ENCODE assay signal across 8 mouse cellular contexts in the genomic region with DNA sequence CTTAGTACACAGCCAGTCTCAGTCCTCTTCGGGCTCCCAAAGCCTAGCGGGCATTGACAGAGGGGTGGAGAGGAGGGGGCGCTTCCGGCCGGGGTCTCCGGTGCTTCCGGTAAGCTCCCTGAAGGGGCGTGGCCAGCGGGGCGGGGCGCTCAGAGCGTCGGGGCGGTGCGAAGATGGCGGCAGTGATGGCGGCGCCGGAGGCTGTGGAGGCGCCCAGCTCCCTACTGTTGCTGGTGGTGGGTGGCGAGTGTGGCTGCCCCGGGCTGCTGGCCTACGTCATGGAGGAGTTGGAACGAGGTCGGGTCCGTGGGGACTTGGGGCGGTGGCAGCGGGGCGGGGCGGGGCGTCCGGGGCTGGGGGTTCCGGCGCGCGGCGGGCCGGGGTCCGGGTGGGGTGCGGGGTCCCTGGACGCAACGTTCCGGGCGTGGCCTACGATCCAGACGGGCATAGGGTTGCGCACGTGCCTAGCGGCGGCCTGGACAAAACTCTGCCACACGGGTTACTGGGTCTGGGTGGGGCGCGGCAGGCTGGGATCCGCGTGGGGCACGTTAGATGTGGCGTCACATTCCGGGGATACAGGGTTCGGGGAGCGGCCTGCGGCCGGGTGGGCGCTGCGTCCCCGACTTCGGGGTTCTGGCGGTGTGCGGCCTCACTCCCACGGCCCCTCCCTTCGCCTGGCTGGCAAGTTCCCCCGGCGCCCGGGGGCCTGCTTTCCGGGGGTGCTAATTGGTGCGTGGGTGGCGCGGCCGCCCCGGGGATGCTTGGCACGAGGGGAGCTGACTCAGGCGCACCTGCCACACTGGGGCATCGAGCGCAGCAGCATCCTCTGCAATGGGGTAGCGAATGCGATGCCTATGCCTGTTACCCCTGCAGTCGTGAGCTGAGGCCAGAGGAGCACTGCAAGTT. TPM values are rescaled to one million over a fixed set of nuclear protein-coding genes. Genes with fewer than 3 reads are reported as not detected.
DNase-seq lines count a peak whose midpoint lies in the region; ATAC-seq and TF ChIP-seq lines count a peak whose summit lies in the region.

A gene (plus strand): TSS at position 102 of the 906 bp plus-strand sequence.

- TF ChIP-seq CTCF in MEL (IDR thresholded peaks at IDR 0.05 in 2 of 3, conservative IDR thresholded peaks at IDR 0.05 in 1 of 3; ENCODE audit: control insufficient read depth in 1 of 3, insufficient read depth in 1 of 3, low read depth in 2 of 3, low read length in 3 of 3, poor library complexity in 1 of 3, severe bottlenecking in 1 of 3), result no peak
- no peak for TF ChIP-seq CTCF in lung, postnatal 0 days (IDR thresholded peaks at IDR 0.05)

- H3K4me3 ChIP-seq in MEL (ENCODE audit: control insufficient read depth in 1 of 2, insufficient read depth in 1 of 2, low read depth in 2 of 2, low read length in 2 of 2), result peak within 1 kb of the TSS; percentile 78 to 80
- peak within 1 kb of the TSS; percentile 74 for H3K4me3 ChIP-seq in lung, postnatal 0 days (ENCODE audit: low read depth, low read length)

- TF ChIP-seq POLR2A in MEL (IDR thresholded peaks at IDR 0.05; ENCODE audit: control insufficient read depth in 1 of 2, insufficient read depth in 1 of 2, low read depth in 1 of 2, low read length in 2 of 2, poor library complexity in 1 of 2), result peak; percentile 78 to 81

- peak within 1 kb of the TSS; percentile 90 for H3K4me2 ChIP-seq in lung, postnatal 0 days (replicated peaks; ENCODE audit: low read depth, low read length)

- peak within 1 kb of the TSS; percentile 92 for H3K9ac ChIP-seq in MEL (ENCODE audit: control insufficient read depth, low read depth, low read length, poor library complexity, severe bottlenecking)
- peak within 1 kb of the TSS; percentile 56 for H3K9ac ChIP-seq in lung, postnatal 0 days (replicated peaks; ENCODE audit: low read depth)

- peaks cover 29% of the 10 kb centered on the region for H3K79me2 ChIP-seq in MEL (ENCODE audit: control insufficient read depth, insufficient read depth, low read length, poor library complexity)

- TF ChIP-seq EP300 in MEL (IDR thresholded peaks at IDR 0.05; ENCODE audit: low read depth in 1 of 2, low read length in 2 of 2), result no peak
- no peak for TF ChIP-seq EP300 in lung, postnatal 0 days (IDR thresholded peaks at IDR 0.05)

- peak; percentile 90 for DNase-seq in MEL (ENCODE audit: low read depth, low spot score)
- DNase-seq in cerebellum, adult 8-10 months, result peak; percentile 79
- DNase-seq in layer of hippocampus, postnatal 10 days (ENCODE audit: low spot score in 2 of 2), result peak; percentile 85 to 91
- DNase-seq in lung, postnatal 0 days (ENCODE audit: low spot score), result peak; percentile 80
- peak; percentile 49 for DNase-seq in ovary, postnatal 10 days (ENCODE audit: low spot score)
- peak; percentile 86 to 92 for DNase-seq in thymus, postnatal 10 days (ENCODE audit: low spot score in 2 of 2)

- ATAC-seq in frontal cortex, adult (ENCODE audit: low TSS enrichment), result peak; percentile 87
- ATAC-seq in hematopoietic stem cell, adult 5-6 weeks (replicated peaks in 1 of 2; ENCODE audit: insufficient read depth in 1 of 2, low FRiP score in 2 of 2, low TSS enrichment in 1 of 2, low read depth in 1 of 2, poor library complexity in 2 of 2, severe bottlenecking in 2 of 2), result peak; percentile 70 to 72
- ATAC-seq in lung, postnatal 0 days, result peak; percentile 84

- H3K4me1 ChIP-seq in MEL (ENCODE audit: control insufficient read depth in 1 of 2, insufficient read depth in 2 of 2, low read length in 2 of 2), result peaks cover 0 to 32% of the 10 kb centered on the region in 2 experiments; a peak in 3 of 4 replicates
- peaks cover 7% of the 10 kb centered on the region for H3K4me1 ChIP-seq in lung, postnatal 0 days (ENCODE audit: insufficient read depth, low read depth, low read length)

- TF ChIP-seq RAD21 in MEL (IDR thresholded peaks at IDR 0.05; ENCODE audit: low read depth, low read length), result no peak

- H3K36me3 ChIP-seq in MEL (ENCODE audit: control insufficient read depth in 1 of 2, insufficient read depth in 2 of 2, low read length in 2 of 2), result peaks cover 0 to 16% of the 10 kb centered on the region in 2 experiments; a peak in 2 of 4 replicates
- no peaks in the 10 kb centered on the region for H3K36me3 ChIP-seq in lung, postnatal 0 days (ENCODE audit: insufficient read depth, low read length)

- H3K9me3 ChIP-seq in MEL (replicated peaks; ENCODE audit: insufficient read depth, low read length), result no peaks in the 10 kb centered on the region
- H3K9me3 ChIP-seq in lung, postnatal 0 days (ENCODE audit: low read length), result no peaks in the 10 kb centered on the region

- H3K27ac ChIP-seq in MEL (ENCODE audit: control insufficient read depth, low read depth, low read length), result peak within 1 kb of the TSS; percentile 88
- peak within 1 kb of the TSS; percentile 74 for H3K27ac ChIP-seq in lung, postnatal 0 days (ENCODE audit: low read length)

- H3K27me3 ChIP-seq in MEL (ENCODE audit: control insufficient read depth in 1 of 2, insufficient read depth in 2 of 2, low read length in 2 of 2), result no peaks in the 10 kb centered on the region
- no peaks in the 10 kb centered on the region for H3K27me3 ChIP-seq in lung, postnatal 0 days (replicated peaks; ENCODE audit: insufficient read depth, low read length)

- WGBS in lung, postnatal 0 days, result 2% methylated on average over 59 of the region's 86 CpGs

TF ChIP-seq in MEL, 35 proteins besides CTCF, POLR2A, EP300 and RAD21:
- peak; percentile 89 for TF ChIP-seq MXI1 (IDR thresholded peaks at IDR 0.05; ENCODE audit: low read depth, low read length)
- TF ChIP-seq ZMIZ1 (IDR thresholded peaks at IDR 0.05; ENCODE audit: low read depth, low read length), result no peak
- TF ChIP-seq HCFC1 (IDR thresholded peaks at IDR 0.05; ENCODE audit: low read depth, low read length), result peak; percentile 75
- no peak for TF ChIP-seq ETS1 (IDR thresholded peaks at IDR 0.05; ENCODE audit: low read depth, low read length)
- TF ChIP-seq POLR2AphosphoS5 (IDR thresholded peaks at IDR 0.05; ENCODE audit: borderline replicate concordance, low read depth, low read length), result no peak
- no peak for TF ChIP-seq JUND (IDR thresholded peaks at IDR 0.05; ENCODE audit: low read depth, low read length)
- TF ChIP-seq GABPA (IDR thresholded peaks at IDR 0.05; ENCODE audit: low read depth, low read length), result no peak
- peak; percentile 63 for TF ChIP-seq SIN3A (IDR thresholded peaks at IDR 0.05; ENCODE audit: low read length)
- TF ChIP-seq NELFE (IDR thresholded peaks at IDR 0.05; ENCODE audit: low read depth, low read length), result peak; percentile 62
- TF ChIP-seq RCOR1 (IDR thresholded peaks at IDR 0.05; ENCODE audit: low read depth, low read length), result no peak
- no peak for TF ChIP-seq GATA1 (IDR thresholded peaks at IDR 0.05; ENCODE audit: low read depth, low read length)
- peak; percentile 46; the same call in 1 of the 2 replicates for TF ChIP-seq ELF1 (IDR thresholded peaks at IDR 0.05; ENCODE audit: low read depth, low read length)
- TF ChIP-seq ZC3H11A (IDR thresholded peaks at IDR 0.05; ENCODE audit: low read depth, low read length), result no peak
- TF ChIP-seq MAX (IDR thresholded peaks at IDR 0.05; ENCODE audit: low read length), result peak; percentile 76
- peak; percentile 92 for TF ChIP-seq BHLHE40 (IDR thresholded peaks at IDR 0.05; ENCODE audit: borderline replicate concordance, low read depth, low read length)
- TF ChIP-seq USF2 (IDR thresholded peaks at IDR 0.05; ENCODE audit: borderline replicate concordance in 1 of 2, insufficient read depth in 1 of 2, low read depth in 1 of 2, low read length in 2 of 2), result no peak
- TF ChIP-seq ZKSCAN1 (IDR thresholded peaks at IDR 0.05; ENCODE audit: low read depth, low read length), result no peak
- TF ChIP-seq MAZ (IDR thresholded peaks at IDR 0.05; ENCODE audit: low read depth, low read length), result peak; percentile 81; the same call in 1 of the 2 replicates
- peak; percentile 55; the same call in 1 of the 2 replicates for TF ChIP-seq POLR2AphosphoS2 (IDR thresholded peaks at IDR 0.05; ENCODE audit: low read length)
- TF ChIP-seq USF1 (IDR thresholded peaks at IDR 0.05; ENCODE audit: low read depth, low read length), result peak; percentile 63
- TF ChIP-seq SMC3 (IDR thresholded peaks at IDR 0.05; ENCODE audit: low read depth, low read length), result no peak
- no peak for TF ChIP-seq MEF2A (IDR thresholded peaks at IDR 0.05; ENCODE audit: extremely low read depth, insufficient replicate concordance, low read depth, low read length, poor library complexity, severe bottlenecking)
- peak; percentile 76 for TF ChIP-seq MYC (IDR thresholded peaks at IDR 0.05; ENCODE audit: low read depth, low read length)
- 0 out of 2 replicates have a peak, but pooled peaks have one; percentile 6 for TF ChIP-seq NRF1 (IDR thresholded peaks at IDR 0.05; ENCODE audit: insufficient read depth, low read depth, low read length, poor library complexity, severe bottlenecking)
- no peak for TF ChIP-seq UBTF (IDR thresholded peaks at IDR 0.05; ENCODE audit: borderline replicate concordance, insufficient read depth, low read depth, low read length)
- TF ChIP-seq MYB (IDR thresholded peaks at IDR 0.05; ENCODE audit: low read depth, low read length), result no peak

RNA-seq across cellular contexts. Expression of the gene that starts here (rescaled TPM):
- 41.0 and 53.3 TPM in 2 replicates for total RNA-seq in MEL (2012; rRNA removed)
- polyA plus RNA-seq in MEL (2012; ENCODE audit: insufficient read depth in 1 of 2, insufficient read length in 2 of 2, low read depth in 1 of 2, low replicate concordance in 2 of 2, missing spikeins in 1 of 2), result 10 to 100 TPM in 1 of 2 experiments, not detected in 1; 51.0 TPM
- total RNA-seq in hematopoietic stem cell, adult 5-6 weeks (2017), result 11.9 and 13.0 TPM in 2 replicates
- 100 to 1,000 TPM in 1 of 2 experiments, 10 to 100 TPM in 1; 75.1 to 101 TPM for total RNA-seq in layer of hippocampus, postnatal 10 days (2021)
- 22.7 and 25.5 TPM in 2 replicates for polyA plus RNA-seq in lung, postnatal 0 days (2015; fragmentation: Nextera tagmentation; extraction: Ambion mirVana)

Comparison
In these comparisons a context has a peak if more than half of its experiments do, and no peak if none do; other contexts are left out.
1. Peak in every context shown above with its lines: DNase-seq, ATAC-seq, H3K4me3 ChIP-seq and H3K27ac ChIP-seq.